Mouse (Mus musculus) hindbrain, embryonic 13.5 days (tissue): ENCODE measurements around the gene 2700097O09Rik. TPM values are rescaled to one million over a fixed set of nuclear protein-coding genes. Genes with fewer than 3 reads are reported as not detected.
"Not testable (repeated sequence)": the region's sequence is repeated elsewhere in the genome, so short reads cannot be mapped to it uniquely, and the experiment has no call there.

Source experiments
- ATAC-seq: fragments of 200-750 bp; cut with Nextera tagmentation; 2 replicates; pipeline ENCODE4 v1.8.0; 2017; ENCODE audit warnings: moderate TSS enrichment; ENCODE audit not compliant: low FRiP score
- H3K27ac ChIP-seq: fragments of 300-500 bp; sonication (generic); 2 replicates; pipeline ENCODE4 v1.5.1; 2015; ENCODE audit warnings: inconsistent platforms, mild to moderate bottlenecking, moderate library complexity
- H3K27me3 ChIP-seq: fragments of 300-500 bp; sonication (generic); 2 replicates; pipeline ENCODE4 v1.6.1; 2015; ENCODE audit warnings: mild to moderate bottlenecking, inconsistent platforms
- H3K36me3 ChIP-seq: fragments of 300-500 bp; sonication (generic); 2 replicates; pipeline ENCODE4 v1.6.1; 2015; ENCODE audit warnings: mild to moderate bottlenecking, inconsistent platforms
- H3K4me1 ChIP-seq: fragments of 300-500 bp; sonication (generic); replicated peaks from 2 replicates; pipeline ENCODE4 v1.6.1; 2015; ENCODE audit warnings: inconsistent platforms
- H3K4me2 ChIP-seq: fragments of 300-500 bp; sonication (generic); 2 replicates; pipeline ENCODE4 v1.6.1; 2015; ENCODE audit warnings: inconsistent platforms, mild to moderate bottlenecking, moderate library complexity
- H3K4me3 ChIP-seq: fragments of 300-500 bp; sonication (generic); 2 replicates; pipeline ENCODE4 v1.5.1; 2015; ENCODE audit warnings: mild to moderate bottlenecking, inconsistent platforms
- H3K9ac ChIP-seq: fragments of 300-500 bp; sonication (generic); 2 replicates; pipeline ENCODE4 v1.6.1; 2015; ENCODE audit warnings: mild to moderate bottlenecking, inconsistent platforms
- H3K9me3 ChIP-seq: fragments of 300-500 bp; sonication (generic); 2 replicates; pipeline ENCODE4 v1.6.1; 2016; ENCODE audit warnings: inconsistent platforms
- WGBS: fragments of 180-500 bp; shearing (Covaris S2); methylation state at CpG from one replicate; pipeline ENCODE4 v1.1.7; 2015; 5-methylcytosine and 5-hydroxymethylcytosine counted together
- polyA plus RNA-seq: library from polyadenylated mRNA; unstranded; fragments of >200 nt; fragmentation: Nextera tagmentation; extraction: Ambion mirVana; gene quantifications from 2 replicates; pipeline ENCODE4 v1.2.1, GENCODE M21; 2015

The 2700097O09Rik gene
- polyA plus RNA-seq, 1 experiment from 2014 or later = 35.9 TPM

GRCm38 (mm10) chr12:55019421-55019877 lies 60.5 kb downstream of the 2700097O09Rik start:
- no peak overlapping the region for H3K9ac ChIP-seq
- no peak overlapping the region for H3K4me2 ChIP-seq
- no peak overlapping the region for H3K27ac ChIP-seq
- H3K36me3 ChIP-seq = no peaks in the 10 kb centered on the region
- H3K4me3 ChIP-seq = no peak overlapping the region
- whole genome bisulfite sequencing = 91% methylated on average over 7 of the region's 7 CpGs
- ATAC-seq = no peak
- H3K4me1 ChIP-seq = no peaks in the 10 kb centered on the region
- H3K9me3 ChIP-seq = no peaks in the 10 kb centered on the region
- H3K27me3 ChIP-seq = no peaks in the 10 kb centered on the region

GRCm38 (mm10) chr12:55017119-55017721 lies 62.7 kb downstream of the 2700097O09Rik start:
- Histone ChIP-seq H3K36me3 (no peaks in the 10 kb centered on the region), H3K27me3 (no peaks in the 10 kb centered on the region), H3K4me2 (no peak overlapping the region), H3K9ac (no peak overlapping the region), H3K27ac (no peak overlapping the region), H3K9me3 (no peaks in the 10 kb centered on the region), H3K4me1 (no peaks in the 10 kb centered on the region), H3K4me3 (no peak overlapping the region)
- ATAC-seq = no peak
- 61% methylated on average over 9 of the region's 9 CpGs for WGBS

GRCm38 (mm10) chr12:55016339-55017118 lies 63.4 kb downstream of the 2700097O09Rik start:
- 80% methylated on average over 8 of the region's 8 CpGs for WGBS
- H3K4me3 ChIP-seq = no peak overlapping the region
- ATAC-seq = no peak

GRCm38 (mm10) chr12:55015428-55015827 lies 64.5 kb downstream of the 2700097O09Rik start:
- Histone ChIP-seq H3K9ac (no peak overlapping the region), H3K4me3 (no peak overlapping the region), H3K27me3 (no peaks in the 10 kb centered on the region), H3K36me3 (no peaks in the 10 kb centered on the region), H3K4me2 (no peak overlapping the region), H3K9me3 (no peaks in the 10 kb centered on the region), H3K27ac (no peak overlapping the region), H3K4me1 (no peaks in the 10 kb centered on the region)
- no peak for ATAC-seq
- WGBS = 85% methylated on average over 5 of the region's 5 CpGs

More at GRCm38 (mm10) chr12:55016339-55017118, 63.4 kb downstream of the 2700097O09Rik start:
- Histone ChIP-seq H3K9me3 (no peaks in the 10 kb centered on the region), H3K4me1 (no peaks in the 10 kb centered on the region), H3K4me2 (no peak overlapping the region), H3K27me3 (no peaks in the 10 kb centered on the region), H3K27ac (no peak overlapping the region), H3K9ac (no peak overlapping the region), H3K36me3 (no peaks in the 10 kb centered on the region)

GRCm38 (mm10) chr12:55013626-55014398 lies 66.1 kb downstream of the 2700097O09Rik start, which contains the start of gene Baz1a:
Gene Baz1a, minus strand, starts transcription at chr12:55014348.
- Histone ChIP-seq H3K27ac (no peak within 1 kb of the TSS), H3K4me3 (no peak within 1 kb of the TSS), H3K4me1 (no peaks in the 10 kb centered on the region), H3K9ac (no peak within 1 kb of the TSS), H3K36me3 (no peaks in the 10 kb centered on the region), H3K27me3 (no peaks in the 10 kb centered on the region), H3K9me3 (no peaks in the 10 kb centered on the region), H3K4me2 (no peak within 1 kb of the TSS)
- WGBS = 93% methylated on average over 6 of the region's 6 CpGs
- ATAC-seq = no peak

- Histone ChIP-seq H3K4me1 (no peaks in the 10 kb centered on the region), H3K27ac (no peak overlapping the region), H3K36me3 (no peaks in the 10 kb centered on the region), H3K9me3 (no peaks in the 10 kb centered on the region), H3K27me3 (no peaks in the 10 kb centered on the region), H3K4me3 (no peak overlapping the region), H3K9ac (no peak overlapping the region), H3K4me2 (no peak overlapping the region)
- ATAC-seq = no peak
- 81% methylated on average over 1 of the region's 1 CpGs for WGBS
Observed at GRCm38 (mm10) chr12:55013031-55013430, 66.9 kb downstream of the 2700097O09Rik start.

- no peaks in the 10 kb centered on the region for H3K4me1 ChIP-seq
- H3K27me3 ChIP-seq = no peaks in the 10 kb centered on the region
- ATAC-seq = no peak
- H3K9me3 ChIP-seq = no peaks in the 10 kb centered on the region
- H3K4me3 ChIP-seq = no peak overlapping the region
- no peaks in the 10 kb centered on the region for H3K36me3 ChIP-seq
- no peak overlapping the region for H3K9ac ChIP-seq
- WGBS = 90% methylated on average over 14 of the region's 14 CpGs
- no peak overlapping the region for H3K4me2 ChIP-seq
- H3K27ac ChIP-seq = no peak overlapping the region
Observed at GRCm38 (mm10) chr12:55007361-55008008, 72.4 kb downstream of the 2700097O09Rik start.

- Histone ChIP-seq H3K4me2 (no peak overlapping the region), H3K4me3 (no peak overlapping the region), H3K9ac (no peak overlapping the region), H3K9me3 (no peaks in the 10 kb centered on the region), H3K4me1 (no peaks in the 10 kb centered on the region), H3K27me3 (no peaks in the 10 kb centered on the region), H3K36me3 (no peaks in the 10 kb centered on the region), H3K27ac (no peak overlapping the region)
- 93% methylated on average over 7 of the region's 7 CpGs for WGBS
- no peak for ATAC-seq
Observed at GRCm38 (mm10) chr12:55006071-55006470, 73.8 kb downstream of the 2700097O09Rik start.

- no peak for ATAC-seq
- Histone ChIP-seq H3K4me1 (no peaks in the 10 kb centered on the region), H3K27me3 (no peaks in the 10 kb centered on the region), H3K4me3 (no peak overlapping the region), H3K9ac (no peak overlapping the region), H3K4me2 (no peak overlapping the region), H3K27ac (no peak overlapping the region), H3K9me3 (no peaks in the 10 kb centered on the region), H3K36me3 (no peaks in the 10 kb centered on the region)
- 86% methylated on average over 3 of the region's 3 CpGs for WGBS
Observed at GRCm38 (mm10) chr12:55004396-55004795, 75.5 kb downstream of the 2700097O09Rik start.

GRCm38 (mm10) chr12:55003843-55004242 lies 76.1 kb downstream of the 2700097O09Rik start:
- H3K9ac ChIP-seq = no peak overlapping the region
- no peaks in the 10 kb centered on the region for H3K9me3 ChIP-seq
- H3K4me3 ChIP-seq = no peak overlapping the region
- 90% methylated on average over 5 of the region's 5 CpGs for WGBS
- no peak overlapping the region for H3K4me2 ChIP-seq
- H3K4me1 ChIP-seq = no peaks in the 10 kb centered on the region
- no peaks in the 10 kb centered on the region for H3K36me3 ChIP-seq
- no peak overlapping the region for H3K27ac ChIP-seq
- H3K27me3 ChIP-seq = no peaks in the 10 kb centered on the region
- ATAC-seq = no peak

GRCm38 (mm10) chr12:55002532-55002931 lies 77.4 kb downstream of the 2700097O09Rik start:
- H3K4me2 ChIP-seq, H3K36me3 ChIP-seq, H3K4me3 ChIP-seq, H3K27ac ChIP-seq, H3K9me3 ChIP-seq, ATAC-seq, H3K27me3 ChIP-seq, H3K9ac ChIP-seq, H3K4me1 ChIP-seq: not testable (repeated sequence)
- 96% methylated on average over 7 of the region's 7 CpGs for WGBS
